Mouse (Mus musculus): ENCODE measurements around the gene Ptk7. TPM values are rescaled to one million over a fixed set of nuclear protein-coding genes. Genes with fewer than 3 reads are reported as not detected.

Ptk7 gene
- polyA plus RNA-seq, 1 experiment, result 0.04 TPM

DNA sequence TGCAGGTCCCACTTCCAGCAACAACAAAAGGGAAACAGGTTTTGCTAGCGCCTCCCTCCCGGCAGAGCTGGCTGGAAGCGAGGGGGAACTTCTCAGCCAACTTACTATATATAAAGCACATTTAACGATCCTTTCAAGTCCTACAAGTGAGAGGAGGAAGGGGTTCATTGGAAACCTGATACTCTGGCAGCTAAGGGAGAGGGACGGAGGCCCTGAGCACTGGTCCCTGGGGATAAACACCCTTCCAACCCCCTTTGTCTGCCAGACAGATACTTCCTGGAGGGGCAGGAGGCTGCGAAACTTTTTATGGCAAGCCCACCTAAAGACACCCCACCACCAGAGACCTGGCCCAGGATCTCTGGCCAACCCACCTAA is 10.9 kb downstream of the Ptk7 start:
- peaks cover 2% of the 10 kb centered on the region; the same call in 1 of the 2 replicates for H3K27me3 ChIP-seq (ENCODE audit: control insufficient read depth)
- H3K36me3 ChIP-seq (ENCODE audit: control insufficient read depth), result no peaks in the 10 kb centered on the region
- H3K9me3 ChIP-seq (ENCODE audit: control insufficient read depth, low read length), result no peaks in the 10 kb centered on the region
- TF ChIP-seq TAL1 (IDR thresholded peaks at IDR 0.05; ENCODE audit: low read length) (no peak), GATA1 (IDR thresholded peaks at IDR 0.05; ENCODE audit: low read length) (no peak)
- no peak overlapping the region for H3K4me3 ChIP-seq (replicated peaks)
- H3K4me1 ChIP-seq (ENCODE audit: control insufficient read depth), result no peaks in the 10 kb centered on the region

DNA sequence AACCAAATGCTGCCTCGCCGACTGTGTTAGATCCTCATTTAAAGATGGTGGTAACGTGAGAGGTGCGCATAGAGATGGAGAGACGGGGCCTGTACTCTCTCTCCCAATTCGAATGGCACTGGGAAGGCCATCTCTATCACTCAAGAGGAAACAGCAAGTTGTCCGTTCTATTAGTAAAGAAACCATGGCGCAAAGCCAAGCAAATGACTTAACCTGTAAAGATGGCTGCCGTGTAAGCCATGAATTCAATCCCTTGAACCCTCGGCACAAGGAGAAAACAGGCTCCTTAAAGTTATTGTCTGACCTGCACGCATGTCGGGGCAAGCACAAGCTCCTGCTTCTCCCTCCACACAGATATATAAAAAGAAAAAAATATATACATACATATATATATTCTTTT is 11.5 kb downstream of the Ptk7 start:
- no peak overlapping the region for H3K4me3 ChIP-seq (replicated peaks)
- TF ChIP-seq TAL1 (IDR thresholded peaks at IDR 0.05; ENCODE audit: low read length), result no peak
- TF ChIP-seq GATA1 (IDR thresholded peaks at IDR 0.05; ENCODE audit: low read length), result no peak
- H3K4me1 ChIP-seq (ENCODE audit: control insufficient read depth), result no peaks in the 10 kb centered on the region
- H3K36me3 ChIP-seq (ENCODE audit: control insufficient read depth), result no peaks in the 10 kb centered on the region
- peaks cover 2% of the 10 kb centered on the region; the same call in 1 of the 2 replicates for H3K27me3 ChIP-seq (ENCODE audit: control insufficient read depth)
- no peaks in the 10 kb centered on the region for H3K9me3 ChIP-seq (ENCODE audit: control insufficient read depth, low read length)

DNA sequence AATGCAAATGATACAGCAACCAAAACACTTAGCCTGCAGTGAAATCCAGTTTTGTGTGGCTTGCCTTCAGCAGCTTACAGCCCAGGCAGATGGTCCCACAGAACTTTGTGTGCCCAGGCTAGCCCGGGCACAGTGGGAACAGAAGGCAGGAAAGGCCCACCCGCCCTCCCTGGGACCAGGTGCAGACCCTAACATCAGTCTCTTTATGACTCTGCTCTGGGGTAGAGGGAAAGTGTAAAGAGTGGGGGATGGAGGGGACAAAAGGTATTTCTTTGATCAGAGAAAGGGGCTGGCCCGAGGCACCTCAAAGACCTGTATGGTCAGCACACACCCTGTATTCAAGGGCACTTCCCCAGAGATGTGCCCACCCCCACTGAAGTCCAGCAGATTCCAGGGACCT is 16.1 kb downstream of the Ptk7 start:
- Histone ChIP-seq H3K36me3 (ENCODE audit: control insufficient read depth) (no peaks in the 10 kb centered on the region), H3K4me1 (ENCODE audit: control insufficient read depth) (peaks cover 3% of the 10 kb centered on the region), H3K4me3 (replicated peaks) (no peak overlapping the region), H3K9me3 (ENCODE audit: control insufficient read depth, low read length) (no peaks in the 10 kb centered on the region), H3K27me3 (ENCODE audit: control insufficient read depth) (no peaks in the 10 kb centered on the region)
- TF ChIP-seq TAL1 (IDR thresholded peaks at IDR 0.05; ENCODE audit: low read length) (no peak), GATA1 (IDR thresholded peaks at IDR 0.05; ENCODE audit: low read length) (no peak)

DNA sequence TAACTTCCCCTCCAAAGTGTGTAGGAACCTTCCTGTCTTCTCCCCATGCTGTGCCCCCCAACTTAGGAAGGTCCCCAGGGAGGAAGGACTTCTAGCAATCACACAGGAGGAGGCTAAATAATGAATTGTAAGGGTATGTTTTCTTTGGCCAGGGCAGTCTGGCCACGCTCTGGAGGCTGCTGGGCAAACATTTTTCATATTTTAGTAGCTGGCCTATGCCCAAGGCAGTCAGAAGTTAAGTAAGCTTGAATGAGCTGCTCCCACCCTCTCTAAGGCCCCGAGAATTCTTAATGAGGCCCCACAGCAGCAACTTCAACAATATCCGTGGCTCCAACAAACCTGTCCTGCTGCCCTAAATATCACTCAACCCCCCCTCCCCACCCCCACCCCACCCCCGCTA is 16.5 kb downstream of the Ptk7 start:
- Histone ChIP-seq H3K4me3 (replicated peaks) (no peak overlapping the region), H3K36me3 (ENCODE audit: control insufficient read depth) (no peaks in the 10 kb centered on the region), H3K4me1 (ENCODE audit: control insufficient read depth) (peaks cover 3% of the 10 kb centered on the region), H3K27me3 (ENCODE audit: control insufficient read depth) (no peaks in the 10 kb centered on the region), H3K9me3 (ENCODE audit: control insufficient read depth, low read length) (no peaks in the 10 kb centered on the region)
- no peak for TF ChIP-seq TAL1 (IDR thresholded peaks at IDR 0.05; ENCODE audit: low read length)
- TF ChIP-seq GATA1 (IDR thresholded peaks at IDR 0.05; ENCODE audit: low read length), result no peak

DNA sequence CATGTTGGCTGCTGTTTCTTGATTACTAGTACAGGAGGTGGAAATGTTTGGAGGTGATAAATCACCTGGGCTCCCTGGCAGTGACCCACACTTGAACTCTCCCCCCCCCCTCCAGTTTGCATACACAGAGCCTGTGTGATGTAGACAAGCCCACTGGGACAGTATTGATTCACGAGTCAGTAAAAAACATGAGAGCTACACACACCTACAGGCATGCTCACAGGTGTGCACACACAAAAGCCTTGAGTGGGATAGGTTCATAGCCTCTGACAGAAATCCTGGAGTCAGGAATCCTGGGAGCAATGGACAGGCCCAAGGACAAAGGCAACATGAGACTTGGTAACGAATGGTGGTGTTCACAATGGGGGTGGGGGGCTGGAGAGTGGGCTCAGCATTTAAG is 17.1 kb downstream of the Ptk7 start:
- H3K9me3 ChIP-seq (ENCODE audit: control insufficient read depth, low read length), result no peaks in the 10 kb centered on the region
- H3K27me3 ChIP-seq (ENCODE audit: control insufficient read depth), result no peaks in the 10 kb centered on the region
- TF ChIP-seq GATA1 (IDR thresholded peaks at IDR 0.05; ENCODE audit: low read length), result no peak
- TF ChIP-seq TAL1 (IDR thresholded peaks at IDR 0.05; ENCODE audit: low read length), result no peak
- no peak overlapping the region for H3K4me3 ChIP-seq (replicated peaks)
- H3K4me1 ChIP-seq (ENCODE audit: control insufficient read depth), result peaks cover 3% of the 10 kb centered on the region
- H3K36me3 ChIP-seq (ENCODE audit: control insufficient read depth), result no peaks in the 10 kb centered on the region

DNA sequence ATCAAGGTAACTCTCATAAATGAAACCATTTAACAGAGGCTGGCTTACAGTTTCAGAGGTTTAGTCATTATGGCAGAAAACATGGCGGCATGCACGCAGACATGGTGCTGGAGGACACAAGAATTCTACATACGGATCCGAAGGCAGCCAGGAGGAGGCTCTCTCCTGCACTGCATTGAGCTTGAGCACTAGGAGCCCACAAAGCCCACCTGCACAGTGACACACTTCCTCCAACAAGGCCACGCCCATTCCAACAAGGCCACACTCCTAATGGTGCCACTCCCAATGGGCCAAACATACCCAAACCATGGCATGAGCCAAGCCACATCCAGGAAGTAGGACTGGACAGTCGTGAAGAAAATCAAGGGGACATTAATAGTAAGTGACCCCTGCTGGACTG is 18.0 kb downstream of the Ptk7 start:
- Histone ChIP-seq H3K27me3 (ENCODE audit: control insufficient read depth) (no peaks in the 10 kb centered on the region), H3K9me3 (ENCODE audit: control insufficient read depth, low read length) (no peaks in the 10 kb centered on the region), H3K36me3 (ENCODE audit: control insufficient read depth) (no peaks in the 10 kb centered on the region), H3K4me1 (ENCODE audit: control insufficient read depth) (peaks cover 3% of the 10 kb centered on the region), H3K4me3 (replicated peaks) (no peak overlapping the region)
- no peak for TF ChIP-seq TAL1 (IDR thresholded peaks at IDR 0.05; ENCODE audit: low read length)
- no peak for TF ChIP-seq GATA1 (IDR thresholded peaks at IDR 0.05; ENCODE audit: low read length)

DNA sequence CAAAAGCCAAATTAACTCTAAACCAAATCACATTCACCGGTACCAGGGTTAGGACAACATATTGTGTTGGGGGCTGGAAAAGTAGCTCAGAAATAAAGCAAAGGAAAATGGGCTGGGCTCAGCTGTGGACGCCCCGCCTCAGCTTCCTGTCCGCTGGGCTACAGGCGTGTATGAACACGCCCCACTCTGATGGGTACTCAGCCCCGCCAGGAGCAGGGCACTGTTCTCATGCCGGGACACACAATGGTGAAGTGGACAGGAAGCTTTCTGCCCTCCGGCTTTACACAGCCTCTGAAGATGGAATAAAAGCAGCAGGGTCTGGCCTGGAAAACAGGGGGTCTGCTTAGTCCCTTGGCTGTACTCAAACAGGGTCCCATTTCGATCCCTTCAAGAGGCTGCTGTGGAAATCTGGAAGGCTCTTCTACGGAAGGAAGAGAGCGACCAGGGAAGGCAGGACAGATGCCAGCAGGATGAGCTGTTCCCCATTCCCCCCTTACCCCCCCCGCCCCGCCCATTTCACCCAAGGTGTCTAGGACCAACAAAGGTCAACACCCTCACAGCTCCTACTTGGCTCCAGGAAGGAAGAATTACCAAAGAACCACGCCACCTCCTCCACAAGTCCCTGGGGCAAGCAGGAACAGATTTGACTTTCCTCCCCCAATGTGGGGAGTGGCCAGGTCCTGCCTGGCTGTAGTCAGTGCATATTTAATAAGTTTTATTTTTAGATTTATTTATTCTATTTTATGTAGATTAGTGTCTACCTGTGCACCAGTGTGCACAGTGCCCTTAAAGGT is 19.4 kb downstream of the Ptk7 start:
- Histone ChIP-seq H3K36me3 (ENCODE audit: control insufficient read depth) (no peaks in the 10 kb centered on the region), H3K4me3 (replicated peaks) (no peak overlapping the region), H3K4me1 (ENCODE audit: control insufficient read depth) (peaks cover 3% of the 10 kb centered on the region), H3K27me3 (ENCODE audit: control insufficient read depth) (no peaks in the 10 kb centered on the region), H3K9me3 (ENCODE audit: control insufficient read depth, low read length) (no peaks in the 10 kb centered on the region)
- TF ChIP-seq GATA1 (IDR thresholded peaks at IDR 0.05; ENCODE audit: low read length) (no peak), TAL1 (IDR thresholded peaks at IDR 0.05; ENCODE audit: low read length) (no peak)

DNA sequence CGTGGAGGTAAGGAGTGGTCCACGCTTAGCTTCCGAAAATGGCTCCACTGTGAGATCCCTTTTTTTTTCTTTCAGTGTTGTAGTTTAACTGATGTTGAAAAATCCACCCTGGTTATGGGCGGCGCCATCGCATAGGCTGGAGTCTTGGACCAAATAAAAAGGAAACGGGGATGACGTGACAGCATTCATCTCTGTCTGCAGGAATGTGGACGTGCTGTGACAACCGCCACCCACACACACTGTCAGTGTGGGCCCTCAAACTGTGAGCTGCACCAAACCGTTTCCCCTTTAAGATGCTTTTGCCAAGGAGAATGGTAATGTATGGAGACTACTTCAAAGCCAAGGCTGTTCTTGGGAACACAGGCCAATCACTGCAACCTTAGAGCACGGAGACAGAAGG is 23.3 kb downstream of the Ptk7 start:
- Histone ChIP-seq H3K27me3 (ENCODE audit: control insufficient read depth) (no peaks in the 10 kb centered on the region), H3K4me1 (ENCODE audit: control insufficient read depth) (peaks cover 3% of the 10 kb centered on the region), H3K9me3 (ENCODE audit: control insufficient read depth, low read length) (no peaks in the 10 kb centered on the region), H3K36me3 (ENCODE audit: control insufficient read depth) (no peaks in the 10 kb centered on the region), H3K4me3 (replicated peaks) (no peak overlapping the region)
- TF ChIP-seq GATA1 (IDR thresholded peaks at IDR 0.05; ENCODE audit: low read length) (no peak), TAL1 (IDR thresholded peaks at IDR 0.05; ENCODE audit: low read length) (no peak)

DNA sequence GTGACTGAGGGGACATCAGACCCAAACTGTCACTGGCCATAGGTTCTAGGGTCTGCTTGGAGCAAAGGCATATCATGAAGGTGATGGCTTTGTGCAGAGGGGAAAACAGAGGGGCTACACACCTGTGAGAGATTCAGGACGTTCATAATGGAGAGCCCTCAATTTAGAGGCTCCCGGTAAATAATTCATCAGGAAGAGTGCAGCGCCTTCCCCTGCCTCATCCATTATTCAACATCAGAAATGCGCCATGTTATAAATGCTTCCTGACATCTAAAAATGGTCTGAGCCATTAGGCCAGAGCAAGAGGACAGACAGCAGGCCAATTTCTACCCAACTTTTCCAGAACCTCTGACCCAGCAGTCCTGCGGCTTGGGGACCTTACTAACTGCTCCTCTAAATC is 24.2 kb downstream of the Ptk7 start:
- Histone ChIP-seq H3K9me3 (ENCODE audit: control insufficient read depth, low read length) (no peaks in the 10 kb centered on the region), H3K4me1 (ENCODE audit: control insufficient read depth) (peaks cover 3% of the 10 kb centered on the region), H3K4me3 (replicated peaks) (no peak overlapping the region), H3K27me3 (ENCODE audit: control insufficient read depth) (no peaks in the 10 kb centered on the region), H3K36me3 (ENCODE audit: control insufficient read depth) (no peaks in the 10 kb centered on the region)
- TF ChIP-seq GATA1 (IDR thresholded peaks at IDR 0.05; ENCODE audit: low read length), result no peak
- TF ChIP-seq TAL1 (IDR thresholded peaks at IDR 0.05; ENCODE audit: low read length), result no peak

DNA sequence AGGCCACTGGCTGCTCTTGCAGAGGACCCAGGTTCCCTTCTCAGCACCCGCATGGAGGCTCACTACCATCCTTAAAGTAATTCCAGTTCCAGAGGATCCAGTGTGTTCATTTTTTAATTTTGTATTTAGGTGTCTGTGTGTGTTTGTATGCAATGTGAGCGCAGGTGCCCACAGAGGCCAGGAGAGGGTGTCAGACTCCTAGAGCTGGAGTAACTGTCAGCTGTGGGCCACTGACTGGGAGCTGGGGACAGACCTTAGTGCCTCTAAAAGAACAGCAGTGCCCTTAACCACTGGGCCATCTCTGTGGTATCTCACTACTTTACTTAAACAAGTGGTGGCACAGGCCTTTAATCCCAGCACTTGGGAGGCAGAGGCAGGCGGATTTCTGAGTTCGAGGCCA is 26.1 kb downstream of the Ptk7 start:
- Histone ChIP-seq H3K9me3 (ENCODE audit: control insufficient read depth, low read length) (no peaks in the 10 kb centered on the region), H3K4me3 (replicated peaks) (no peak overlapping the region), H3K27me3 (ENCODE audit: control insufficient read depth) (no peaks in the 10 kb centered on the region), H3K4me1 (ENCODE audit: control insufficient read depth) (no peaks in the 10 kb centered on the region), H3K36me3 (ENCODE audit: control insufficient read depth) (no peaks in the 10 kb centered on the region)
- no peak for TF ChIP-seq GATA1 (IDR thresholded peaks at IDR 0.05; ENCODE audit: low read length)
- TF ChIP-seq TAL1 (IDR thresholded peaks at IDR 0.05; ENCODE audit: low read length), result no peak

Data from erythroblast, embryonic 14.5 days (primary cell).